Mouse (Mus musculus): Measurements from ENCODE around the gene Rtl10. TPM values are rescaled to one million over a fixed set of nuclear protein-coding genes. Genes with fewer than 3 reads are reported as not detected.

The Rtl10 gene
- total and polyA plus RNA-seq, 2 experiments, result 0.18 to 4.3 TPM

GRCm38 (mm10) chr16:18464271-18464670, 34.4 kb upstream of the Rtl10 start:
- Histone ChIP-seq H3K9ac (ENCODE audit: low read depth, low read length) (no peak overlapping the region), H3K4me1 (ENCODE audit: control insufficient read depth, insufficient read depth, low read length) (no peaks in the 10 kb centered on the region), H3K4me3 (ENCODE audit: insufficient read depth, low read depth, low read length) (no peak overlapping the region), H3K27ac (replicated peaks; ENCODE audit: insufficient read depth, low read depth, low read length) (no peak overlapping the region), H3K27me3 (ENCODE audit: control insufficient read depth, insufficient read depth, low read length) (no peaks in the 10 kb centered on the region), H3K36me3 (ENCODE audit: control insufficient read depth, insufficient read depth, low read length) (peaks cover 2% of the 10 kb centered on the region; the same call in 1 of the 2 replicates), H3K79me2 (ENCODE audit: control insufficient read depth, insufficient read depth, low read length) (no peaks in the 10 kb centered on the region)
- WGBS, result 88% methylated on average over 3 of the region's 3 CpGs
- DNase-seq (ENCODE audit: extremely low read depth, low read depth, low spot score), result no peak
- no peak for TF ChIP-seq POLR2A (IDR thresholded peaks at IDR 0.05; ENCODE audit: extremely low read depth, insufficient read depth, low read length)
- TF ChIP-seq CTCF (IDR thresholded peaks at IDR 0.05; ENCODE audit: low read depth, low read length), result no peak

- no peak overlapping the region for H3K27ac ChIP-seq (replicated peaks; ENCODE audit: insufficient read depth, low read depth, low read length)
- WGBS, result 76% methylated on average over 1 of the region's 1 CpGs
- H3K36me3 ChIP-seq (ENCODE audit: control insufficient read depth, insufficient read depth, low read length), result peaks cover 10% of the 10 kb centered on the region; the same call in 1 of the 2 replicates
Observed at GRCm38 (mm10) chr16:18470829-18471228, 27.9 kb upstream of the Rtl10 start.

GRCm38 (mm10) chr16:18471381-18471955, 27.2 kb upstream of the Rtl10 start:
- H3K4me3 ChIP-seq (ENCODE audit: insufficient read depth, low read depth, low read length), result no peak overlapping the region
- WGBS, result 92% methylated on average over 11 of the region's 11 CpGs
- no peak overlapping the region for H3K27ac ChIP-seq (replicated peaks; ENCODE audit: insufficient read depth, low read depth, low read length)
- H3K79me2 ChIP-seq (ENCODE audit: control insufficient read depth, insufficient read depth, low read length), result no peaks in the 10 kb centered on the region
- no peaks in the 10 kb centered on the region for H3K4me1 ChIP-seq (ENCODE audit: control insufficient read depth, insufficient read depth, low read length)
- H3K27me3 ChIP-seq (ENCODE audit: control insufficient read depth, insufficient read depth, low read length), result no peaks in the 10 kb centered on the region
- peaks cover 12% of the 10 kb centered on the region; the same call in 1 of the 2 replicates for H3K36me3 ChIP-seq (ENCODE audit: control insufficient read depth, insufficient read depth, low read length)
- no peak overlapping the region for H3K9ac ChIP-seq (ENCODE audit: low read depth, low read length)
- TF ChIP-seq POLR2A (IDR thresholded peaks at IDR 0.05; ENCODE audit: extremely low read depth, insufficient read depth, low read length) (no peak), CTCF (IDR thresholded peaks at IDR 0.05; ENCODE audit: low read depth, low read length) (no peak)
- no peak for DNase-seq (ENCODE audit: extremely low read depth, low read depth, low spot score)

More at GRCm38 (mm10) chr16:18470829-18471228, 27.9 kb upstream of the Rtl10 start:
- no peak; the same call in 1 of the 2 replicates for TF ChIP-seq CTCF (IDR thresholded peaks at IDR 0.05; ENCODE audit: low read depth, low read length)
- no peak for TF ChIP-seq POLR2A (IDR thresholded peaks at IDR 0.05; ENCODE audit: extremely low read depth, insufficient read depth, low read length)
- Histone ChIP-seq H3K79me2 (ENCODE audit: control insufficient read depth, insufficient read depth, low read length) (no peaks in the 10 kb centered on the region), H3K9ac (ENCODE audit: low read depth, low read length) (no peak overlapping the region), H3K4me3 (ENCODE audit: insufficient read depth, low read depth, low read length) (no peak overlapping the region), H3K4me1 (ENCODE audit: control insufficient read depth, insufficient read depth, low read length) (no peaks in the 10 kb centered on the region), H3K27me3 (ENCODE audit: control insufficient read depth, insufficient read depth, low read length) (no peaks in the 10 kb centered on the region)
- no peak for DNase-seq (ENCODE audit: extremely low read depth, low read depth, low spot score)

- Histone ChIP-seq H3K36me3 (ENCODE audit: control insufficient read depth, insufficient read depth, low read length) (peaks cover 12% of the 10 kb centered on the region; the same call in 1 of the 2 replicates), H3K9ac (ENCODE audit: low read depth, low read length) (no peak overlapping the region), H3K79me2 (ENCODE audit: control insufficient read depth, insufficient read depth, low read length) (no peaks in the 10 kb centered on the region), H3K4me3 (ENCODE audit: insufficient read depth, low read depth, low read length) (no peak overlapping the region), H3K27ac (replicated peaks; ENCODE audit: insufficient read depth, low read depth, low read length) (no peak overlapping the region), H3K4me1 (ENCODE audit: control insufficient read depth, insufficient read depth, low read length) (no peaks in the 10 kb centered on the region), H3K27me3 (ENCODE audit: control insufficient read depth, insufficient read depth, low read length) (no peaks in the 10 kb centered on the region)
- WGBS, result 95% methylated on average over 6 of the region's 6 CpGs
- DNase-seq (ENCODE audit: extremely low read depth, low read depth, low spot score), result no peak
- no peak for TF ChIP-seq CTCF (IDR thresholded peaks at IDR 0.05; ENCODE audit: low read depth, low read length)
- no peak for TF ChIP-seq POLR2A (IDR thresholded peaks at IDR 0.05; ENCODE audit: extremely low read depth, insufficient read depth, low read length)
Observed at GRCm38 (mm10) chr16:18471976-18472375, 26.7 kb upstream of the Rtl10 start.

- Histone ChIP-seq H3K9ac (ENCODE audit: low read depth, low read length) (no peak overlapping the region), H3K79me2 (ENCODE audit: control insufficient read depth, insufficient read depth, low read length) (no peaks in the 10 kb centered on the region), H3K4me3 (ENCODE audit: insufficient read depth, low read depth, low read length) (no peak overlapping the region), H3K36me3 (ENCODE audit: control insufficient read depth, insufficient read depth, low read length) (peaks cover 12% of the 10 kb centered on the region; the same call in 1 of the 2 replicates), H3K27ac (replicated peaks; ENCODE audit: insufficient read depth, low read depth, low read length) (no peak overlapping the region), H3K4me1 (ENCODE audit: control insufficient read depth, insufficient read depth, low read length) (no peaks in the 10 kb centered on the region), H3K27me3 (ENCODE audit: control insufficient read depth, insufficient read depth, low read length) (no peaks in the 10 kb centered on the region)
- no peak for DNase-seq (ENCODE audit: extremely low read depth, low read depth, low spot score)
- TF ChIP-seq POLR2A (IDR thresholded peaks at IDR 0.05; ENCODE audit: extremely low read depth, insufficient read depth, low read length), result no peak
- no peak for TF ChIP-seq CTCF (IDR thresholded peaks at IDR 0.05; ENCODE audit: low read depth, low read length)
- WGBS, result 90% methylated on average over 4 of the region's 4 CpGs
Observed at GRCm38 (mm10) chr16:18472416-18472815, 26.3 kb upstream of the Rtl10 start.

GRCm38 (mm10) chr16:18472976-18473375, 25.7 kb upstream of the Rtl10 start:
- Histone ChIP-seq H3K4me3 (ENCODE audit: insufficient read depth, low read depth, low read length) (no peak overlapping the region), H3K9ac (ENCODE audit: low read depth, low read length) (no peak overlapping the region), H3K36me3 (ENCODE audit: control insufficient read depth, insufficient read depth, low read length) (peaks cover 12% of the 10 kb centered on the region; the same call in 1 of the 2 replicates), H3K27me3 (ENCODE audit: control insufficient read depth, insufficient read depth, low read length) (no peaks in the 10 kb centered on the region), H3K27ac (replicated peaks; ENCODE audit: insufficient read depth, low read depth, low read length) (no peak overlapping the region), H3K4me1 (ENCODE audit: control insufficient read depth, insufficient read depth, low read length) (no peaks in the 10 kb centered on the region), H3K79me2 (ENCODE audit: control insufficient read depth, insufficient read depth, low read length) (no peaks in the 10 kb centered on the region)
- no peak for DNase-seq (ENCODE audit: extremely low read depth, low read depth, low spot score)
- 96% methylated on average over 8 of the region's 8 CpGs for WGBS
- TF ChIP-seq CTCF (IDR thresholded peaks at IDR 0.05; ENCODE audit: low read depth, low read length) (no peak), POLR2A (IDR thresholded peaks at IDR 0.05; ENCODE audit: extremely low read depth, insufficient read depth, low read length) (no peak)

All from liver, adult 2 months (tissue).